Mouse (Mus musculus) MEL (cell line): ENCODE results near the gene Pik3cd. TPM values are rescaled to one million over a fixed set of nuclear protein-coding genes. Genes with fewer than 3 reads are reported as not detected.

Source experiments
- DNase-seq: peaks from one replicate; pipeline ENCODE4 v3.0.0; 2011; ENCODE audit warnings: low read depth, low spot score
- H3K27ac ChIP-seq: 2 replicates; pipeline ENCODE4 v1.5.1; 2012; ENCODE audit warnings: low read depth, mild to moderate bottlenecking, control low read depth, low read length, moderate library complexity; ENCODE audit not compliant: control insufficient read depth
- H3K27me3 ChIP-seq, 2 experiments: fragments of 150-350 bp in 1 of 2; sonication (generic) in 1 of 2; 2 replicates each; pipeline ENCODE4 v1.6.1; 2012; ENCODE audit warnings: low read length in 2 of 2, mild to moderate bottlenecking in 2 of 2, improper control_type of control experiment in 1 of 2, moderate library complexity in 1 of 2; ENCODE audit not compliant: insufficient read depth in 2 of 2, control insufficient read depth in 1 of 2
- H3K36me3 ChIP-seq, 2 experiments: 2 replicates each; pipeline ENCODE4 v1.6.1; 2012 to 2014; ENCODE audit warnings: low read length in 2 of 2, improper control_type of control experiment in 1 of 2, inconsistent platforms in 1 of 2, mild to moderate bottlenecking in 1 of 2; ENCODE audit not compliant: insufficient read depth in 2 of 2, control insufficient read depth in 1 of 2
- H3K4me1 ChIP-seq, 2 experiments: fragments of 150-350 bp in 1 of 2; sonication (generic) in 1 of 2; 2 replicates each; pipeline ENCODE4 v1.6.1; 2012; ENCODE audit warnings: low read length in 2 of 2, improper control_type of control experiment in 1 of 2, mild to moderate bottlenecking in 1 of 2; ENCODE audit not compliant: insufficient read depth in 2 of 2, control insufficient read depth in 1 of 2
- H3K4me3 ChIP-seq, 2 experiments: fragments of 150-350 bp in 1 of 2; sonication (generic) in 1 of 2; 2 replicates each; pipeline ENCODE4 v1.5.1; 2012; ENCODE audit warnings: low read depth in 2 of 2, low read length in 2 of 2, mild to moderate bottlenecking in 2 of 2, moderate library complexity in 2 of 2, control low read depth in 1 of 2, improper control_type of control experiment in 1 of 2; ENCODE audit not compliant: control insufficient read depth in 1 of 2, insufficient read depth in 1 of 2
- H3K79me2 ChIP-seq: 2 replicates; pipeline ENCODE4 v1.6.1; 2012; ENCODE audit warnings: mild to moderate bottlenecking, low read length, moderate library complexity; ENCODE audit not compliant: control insufficient read depth, poor library complexity, insufficient read depth
- H3K9ac ChIP-seq: 2 replicates; pipeline ENCODE4 v1.6.1; 2012; ENCODE audit warnings: low read depth, mild to moderate bottlenecking, control low read depth, low read length, moderate library complexity; ENCODE audit not compliant: control insufficient read depth, poor library complexity, severe bottlenecking
- H3K9me3 ChIP-seq: fragments of 150-350 bp; sonication (generic); replicated peaks from 2 replicates; pipeline ENCODE4 v1.6.1; 2012; ENCODE audit warnings: mild to moderate bottlenecking, low read length, improper control_type of control experiment, moderate library complexity; ENCODE audit not compliant: insufficient read depth
- BHLHE40 ChIP-seq: IDR thresholded peaks from 2 replicates; pipeline ENCODE4 v1.6.1; 2012; ENCODE audit warnings: low read depth, mild to moderate bottlenecking, inconsistent platforms, low read length, improper control_type of control experiment, borderline replicate concordance
- CHD1 ChIP-seq: IDR thresholded peaks from 2 replicates; pipeline ENCODE4 v1.6.1; 2012; ENCODE audit warnings: low read depth, mild to moderate bottlenecking, inconsistent platforms, low read length, improper control_type of control experiment
- CTCF ChIP-seq, 3 experiments: IDR thresholded peaks in 2 of 3; conservative IDR thresholded peaks in 1 of 3; 2 replicates each; pipeline ENCODE4 v1.5.1; 2011 to 2012; ENCODE audit warnings: low read length in 3 of 3, low read depth in 2 of 3, mild to moderate bottlenecking in 2 of 3, improper control_type of control experiment in 1 of 3, inconsistent platforms in 1 of 3, mixed read lengths in 1 of 3, moderate library complexity in 1 of 3; ENCODE audit not compliant: control insufficient read depth in 1 of 3, insufficient read depth in 1 of 3, poor library complexity in 1 of 3, severe bottlenecking in 1 of 3
- EP300 ChIP-seq, 2 experiments: IDR thresholded peaks; 2 replicates each; pipeline ENCODE4 v1.6.1; 2011; ENCODE audit warnings: improper control_type of control experiment in 2 of 2, low read length in 2 of 2, low read depth in 1 of 2, mild to moderate bottlenecking in 1 of 2
- GABPA ChIP-seq: IDR thresholded peaks from 2 replicates; pipeline ENCODE4 v1.6.1; 2012; ENCODE audit warnings: low read depth, mild to moderate bottlenecking, inconsistent platforms, low read length, improper control_type of control experiment, moderate library complexity
- JUND ChIP-seq: IDR thresholded peaks from 2 replicates; pipeline ENCODE4 v1.6.1; 2011; ENCODE audit warnings: low read depth, mild to moderate bottlenecking, improper control_type of control experiment, low read length
- KAT2A ChIP-seq: conservative IDR thresholded peaks from 2 replicates; pipeline ENCODE4 v1.6.1; 2012; ENCODE audit warnings: low read depth, low read length, improper control_type of control experiment, inconsistent platforms
- MAX ChIP-seq: IDR thresholded peaks from 2 replicates; pipeline ENCODE4 v1.6.1; 2011; ENCODE audit warnings: low read length, improper control_type of control experiment
- MEF2A ChIP-seq: IDR thresholded peaks from 2 replicates; pipeline ENCODE4 v1.6.1; 2014; ENCODE audit warnings: low read depth, mild to moderate bottlenecking, inconsistent platforms, low read length, improper control_type of control experiment; ENCODE audit not compliant: poor library complexity, insufficient replicate concordance, severe bottlenecking; ENCODE audit errors: extremely low read depth
- NELFE ChIP-seq: IDR thresholded peaks from 2 replicates; pipeline ENCODE4 v1.6.1; 2011; ENCODE audit warnings: low read depth, low read length, improper control_type of control experiment
- POLR2AphosphoS5 ChIP-seq: IDR thresholded peaks from 2 replicates; pipeline ENCODE4 v1.6.1; 2012; ENCODE audit warnings: low read depth, borderline replicate concordance, mild to moderate bottlenecking, inconsistent platforms, low read length, moderate library complexity, mixed read lengths
- RAD21 ChIP-seq: IDR thresholded peaks from 2 replicates; pipeline ENCODE4 v1.6.1; 2011; ENCODE audit warnings: mild to moderate bottlenecking, low read depth, low read length, improper control_type of control experiment
- RCOR1 ChIP-seq: IDR thresholded peaks from 2 replicates; pipeline ENCODE4 v1.6.1; 2012; ENCODE audit warnings: low read depth, mild to moderate bottlenecking, inconsistent platforms, low read length, improper control_type of control experiment
- SMC3 ChIP-seq: IDR thresholded peaks from 2 replicates; pipeline ENCODE4 v1.6.1; 2011; ENCODE audit warnings: low read depth, low read length, improper control_type of control experiment
- TBP ChIP-seq: IDR thresholded peaks from 2 replicates; pipeline ENCODE4 v1.8.0; 2011; ENCODE audit warnings: low read depth, low read length, improper control_type of control experiment
- TCF12 ChIP-seq: IDR thresholded peaks from 2 replicates; pipeline ENCODE4 v1.6.1; 2014; ENCODE audit warnings: low read depth, mild to moderate bottlenecking, inconsistent platforms, low read length, improper control_type of control experiment, moderate library complexity
- USF2 ChIP-seq, 2 experiments: IDR thresholded peaks; 2 replicates each; pipeline ENCODE4 v1.6.1; 2011 to 2012; ENCODE audit warnings: improper control_type of control experiment in 2 of 2, low read length in 2 of 2, borderline replicate concordance in 1 of 2, inconsistent platforms in 1 of 2, low read depth in 1 of 2, mild to moderate bottlenecking in 1 of 2; ENCODE audit not compliant: insufficient read depth in 1 of 2
- ZC3H11A ChIP-seq: IDR thresholded peaks from 2 replicates; pipeline ENCODE4 v1.6.1; 2012; ENCODE audit warnings: low read depth, mild to moderate bottlenecking, inconsistent platforms, low read length, improper control_type of control experiment
- ZKSCAN1 ChIP-seq: IDR thresholded peaks from 2 replicates; pipeline ENCODE4 v1.6.1; 2012; ENCODE audit warnings: low read depth, mild to moderate bottlenecking, inconsistent platforms, low read length, improper control_type of control experiment, moderate library complexity
- polyA plus RNA-seq, 2 experiments: library from polyadenylated mRNA; stranded (reverse) in 1 of 2; unstranded in 1 of 2; fragments of >175 nt in 1 of 2; fragments of >200 nt in 1 of 2; gene quantifications; 2 replicates each; pipeline versions ENCODE4 v1.2.1 to v1.2.4; 2012; ENCODE audit warnings: low replicate concordance in 2 of 2, low read depth in 1 of 2; ENCODE audit not compliant: insufficient read length in 2 of 2, insufficient read depth in 1 of 2, missing spikeins in 1 of 2
- total RNA-seq: library from RNA; depleted of rRNA; stranded (reverse); fragments of 300-350 nt; gene quantifications from 2 replicates; pipeline ENCODE4 v1.2.3, GENCODE M21; 2012

Gene Pik3cd
- total and polyA plus RNA-seq, 3 experiments = 45.9 to 152 (median 49.8) TPM

- Histone ChIP-seq H3K36me3 (peaks cover 0 to 4% of the 10 kb centered on the region in 2 experiments; a peak in 1 of 4 replicates), H3K4me1 (no peaks in the 10 kb centered on the region), H3K4me3 (no peak overlapping the region), H3K9ac (no peak overlapping the region)
- TF ChIP-seq CTCF (IDR thresholded peaks at IDR 0.05 in 2 of 3, conservative IDR thresholded peaks at IDR 0.05 in 1 of 3; ENCODE audit: control insufficient read depth in 1 of 3, insufficient read depth in 1 of 3, low read depth in 2 of 3, low read length in 3 of 3, poor library complexity in 1 of 3, severe bottlenecking in 1 of 3) (no peak), POLR2AphosphoS5 (no peak), SMC3 (no peak)
- TF ChIP-seq, all 39 proteins: peak for 0
- H3K27ac ChIP-seq = no peak overlapping the region
- no peak for DNase-seq
- no peaks in the 10 kb centered on the region for H3K27me3 ChIP-seq
- no peaks in the 10 kb centered on the region for H3K79me2 ChIP-seq
- no peaks in the 10 kb centered on the region for H3K9me3 ChIP-seq
Observed at GRCm38 (mm10) chr4:149724916-149725470, 22.6 kb upstream of the Pik3cd start.

GRCm38 (mm10) chr4:149723855-149724731, 21.7 kb upstream of the Pik3cd start:
- no peak overlapping the region for H3K27ac ChIP-seq
- no peaks in the 10 kb centered on the region for H3K79me2 ChIP-seq
- DNase-seq = no peak
- no peaks in the 10 kb centered on the region for H3K9me3 ChIP-seq
- no peaks in the 10 kb centered on the region for H3K27me3 ChIP-seq
- no peak overlapping the region for H3K9ac ChIP-seq
- H3K4me3 ChIP-seq = no peak overlapping the region
- TF ChIP-seq TCF12 (no peak), ZC3H11A (no peak), CTCF (IDR thresholded peaks at IDR 0.05 in 2 of 3, conservative IDR thresholded peaks at IDR 0.05 in 1 of 3; ENCODE audit: control insufficient read depth in 1 of 3, insufficient read depth in 1 of 3, low read depth in 2 of 3, low read length in 3 of 3, poor library complexity in 1 of 3, severe bottlenecking in 1 of 3) (peak; percentile 63 to 76 (median 74)), SMC3 (peak; percentile 37; the same call in 1 of the 2 replicates), RAD21 (peak; percentile 18; the same call in 1 of the 2 replicates), GABPA (no peak)
- H3K36me3 ChIP-seq = peaks cover 0 to 4% of the 10 kb centered on the region in 2 experiments; a peak in 1 of 4 replicates
- H3K4me1 ChIP-seq = no peaks in the 10 kb centered on the region

GRCm38 (mm10) chr4:149723021-149723390, 20.6 kb upstream of the Pik3cd start:
- Histone ChIP-seq H3K9me3 (no peaks in the 10 kb centered on the region), H3K79me2 (no peaks in the 10 kb centered on the region), H3K9ac (no peak overlapping the region), H3K36me3 (peaks cover 0 to 4% of the 10 kb centered on the region in 2 experiments; a peak in 1 of 4 replicates), H3K4me3 (no peak overlapping the region), H3K27me3 (no peaks in the 10 kb centered on the region), H3K27ac (no peak overlapping the region), H3K4me1 (no peaks in the 10 kb centered on the region)
- no peak for DNase-seq
- TF ChIP-seq EP300 (IDR thresholded peaks at IDR 0.05; ENCODE audit: low read depth in 1 of 2, low read length in 2 of 2) (no peak), RAD21 (no peak), BHLHE40 (no peak), CHD1 (no peak), RCOR1 (no peak), USF2 (IDR thresholded peaks at IDR 0.05; ENCODE audit: borderline replicate concordance in 1 of 2, insufficient read depth in 1 of 2, low read depth in 1 of 2, low read length in 2 of 2) (no peak), KAT2A (no peak), JUND (no peak), CTCF (IDR thresholded peaks at IDR 0.05 in 2 of 3, conservative IDR thresholded peaks at IDR 0.05 in 1 of 3; ENCODE audit: control insufficient read depth in 1 of 3, insufficient read depth in 1 of 3, low read depth in 2 of 3, low read length in 3 of 3, poor library complexity in 1 of 3, severe bottlenecking in 1 of 3) (no peak), ZKSCAN1 (no peak), MEF2A (no peak), MAX (no peak), NELFE (no peak), TBP (no peak)
